Mouse (Mus musculus) heart, adult 11 months (tissue): ENCODE measurements around the gene Oprl1.
A peak's percentile ranks its signal among the peaks of the same experiment; 100 is the strongest.

Experiments used
- DNase-seq: peaks from one replicate; pipeline ENCODE4 v3.0.0; 2022

The Oprl1 gene

DNA sequence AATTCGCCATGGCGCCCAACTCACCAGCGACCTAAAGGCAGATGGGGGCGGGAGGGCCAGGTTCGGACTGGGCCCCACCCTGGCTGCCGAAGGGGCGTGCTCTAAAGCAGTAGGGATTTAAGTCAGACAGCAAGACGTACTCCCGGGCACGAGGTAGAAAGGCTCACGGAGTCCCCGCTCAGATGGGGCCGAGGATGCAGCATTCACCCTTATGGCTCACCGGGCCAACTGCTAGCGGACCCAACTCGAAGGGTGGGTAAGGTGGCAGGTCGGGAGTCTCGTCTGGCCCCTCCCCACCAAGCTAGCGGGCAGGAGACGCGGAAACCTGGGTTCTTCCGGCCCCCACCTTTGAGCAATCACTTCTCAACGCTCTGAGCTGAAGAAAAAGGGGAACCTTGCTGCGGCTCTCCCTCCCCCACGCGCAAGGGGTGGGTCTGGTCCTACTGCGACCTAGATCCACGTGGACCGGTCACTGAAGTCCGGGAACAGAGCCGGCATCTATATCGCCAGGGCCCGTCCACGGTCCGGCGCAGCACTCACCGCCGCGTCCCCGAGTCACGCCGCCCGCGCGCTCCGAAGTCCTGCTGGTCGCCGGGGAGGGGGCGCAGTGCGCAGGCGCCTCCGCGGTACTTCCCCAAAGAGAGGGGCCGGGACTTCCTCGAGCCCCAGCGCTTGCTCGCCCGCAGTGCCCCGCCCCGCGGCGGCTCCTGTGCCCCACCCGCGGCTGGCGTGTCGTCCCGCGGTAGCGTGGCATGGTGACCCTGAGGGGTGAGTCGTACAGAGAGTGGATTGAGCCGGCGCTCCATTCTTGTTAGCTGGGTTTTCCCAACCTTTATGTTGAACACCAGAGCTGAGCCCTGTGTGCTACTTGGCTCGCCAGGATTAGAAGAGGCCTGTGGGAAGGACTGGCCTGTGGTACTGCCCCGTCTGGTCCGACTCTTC, 21.2 kb upstream of the Oprl1 start, which contains the start of gene Rgs19:
Gene Rgs19 (minus strand): TSS at position 639 of the 942 bp plus-strand sequence.
- DNase-seq, result peak; percentile 99

DNA sequence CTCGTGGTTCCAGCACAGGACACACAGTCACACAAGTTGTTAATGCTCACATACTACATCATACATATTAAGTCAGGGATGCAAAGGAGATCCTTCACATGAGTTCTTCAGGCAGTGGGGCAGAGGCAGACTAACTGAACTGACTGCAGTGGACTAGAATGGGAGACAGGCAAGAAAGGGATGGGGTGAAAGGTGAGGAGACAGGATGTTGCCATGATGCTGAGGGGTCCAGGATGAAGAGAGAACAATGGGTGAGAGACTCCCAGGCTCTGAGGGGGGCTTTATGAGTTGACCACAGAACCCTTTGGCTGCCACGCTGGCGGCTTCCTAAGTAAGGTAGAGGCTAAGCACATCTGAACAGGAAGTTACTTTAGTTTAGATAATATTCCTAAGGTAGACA, 20.2 kb upstream of the Oprl1 start:
- peak; percentile 90 for DNase-seq

DNA sequence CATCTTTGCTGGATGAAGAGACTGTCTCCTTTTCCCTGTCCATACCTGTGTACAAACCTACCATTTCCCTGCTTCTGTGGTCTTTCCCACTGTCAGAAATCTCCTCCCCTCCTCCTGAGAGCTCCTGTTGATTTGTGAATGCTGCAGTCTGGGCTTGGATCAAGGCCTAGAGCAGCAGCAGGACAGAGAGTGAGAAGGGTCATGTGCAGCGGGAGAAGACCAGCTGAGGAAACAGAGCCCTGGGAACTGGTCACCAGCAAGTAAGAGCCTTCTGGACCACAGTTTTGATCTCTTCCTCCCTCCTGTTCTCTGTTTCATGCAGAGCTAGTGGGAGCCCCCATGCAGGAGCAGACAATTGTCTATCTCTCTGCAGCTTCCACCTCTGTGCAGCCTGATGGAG, 19.0 kb upstream of the Oprl1 start:
- DNase-seq, result peak; percentile 66

DNA sequence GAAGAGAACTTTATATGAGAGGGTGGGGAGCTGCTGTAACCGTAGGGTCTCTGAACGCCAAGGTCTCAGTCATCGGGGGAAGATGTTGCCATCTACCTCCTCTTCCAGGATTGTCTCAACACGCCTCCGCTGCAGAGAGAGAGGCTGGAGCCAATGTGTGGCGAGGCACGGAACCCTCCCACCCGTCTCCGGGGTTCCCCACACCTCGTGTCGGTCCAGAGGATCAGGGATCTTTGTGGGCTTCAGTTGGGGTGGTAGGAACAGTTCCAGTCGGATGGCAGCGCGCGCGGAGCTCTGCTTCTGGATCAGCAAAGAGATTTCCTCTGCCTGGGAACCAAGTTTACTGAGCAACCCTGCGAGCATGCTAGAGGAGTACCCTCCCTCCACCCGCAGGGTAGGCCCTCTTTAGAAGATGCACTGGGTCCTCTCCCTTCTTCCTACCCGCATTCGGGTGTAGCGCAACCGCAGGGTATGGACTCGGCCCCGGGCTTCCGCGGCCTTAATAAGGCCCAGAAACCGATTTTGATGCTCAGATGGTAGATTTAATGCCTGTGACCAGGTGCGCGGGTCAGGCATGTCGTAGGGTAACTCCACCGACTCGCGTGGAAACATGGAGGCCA, 17.9 kb upstream of the Oprl1 start:
- peak; percentile 77 for DNase-seq

DNA sequence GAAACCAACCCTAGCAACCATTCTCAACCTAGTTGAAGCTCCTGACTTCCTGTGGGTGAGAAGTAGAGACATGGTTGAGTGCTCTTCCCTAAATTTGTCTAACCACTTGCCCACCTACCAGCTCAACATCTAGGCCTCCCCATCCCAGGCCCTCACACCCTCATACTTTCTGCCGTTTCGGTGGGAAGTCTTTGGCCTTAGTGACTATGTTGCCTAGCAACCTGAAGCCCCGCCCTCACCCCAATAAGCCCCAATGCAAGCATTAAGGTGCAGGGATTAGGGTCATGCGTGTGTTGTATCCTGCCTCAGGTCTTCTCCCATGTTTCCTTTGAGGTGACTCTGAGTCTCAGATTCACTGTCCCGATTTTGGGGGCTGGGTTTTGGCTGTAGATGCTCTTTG, 16.6 kb upstream of the Oprl1 start, which contains the start of gene Lkaaear1:
Gene Lkaaear1 (minus strand): TSS at position 202 of the 400 bp plus-strand sequence.
- DNase-seq, result peak; percentile 74

DNA sequence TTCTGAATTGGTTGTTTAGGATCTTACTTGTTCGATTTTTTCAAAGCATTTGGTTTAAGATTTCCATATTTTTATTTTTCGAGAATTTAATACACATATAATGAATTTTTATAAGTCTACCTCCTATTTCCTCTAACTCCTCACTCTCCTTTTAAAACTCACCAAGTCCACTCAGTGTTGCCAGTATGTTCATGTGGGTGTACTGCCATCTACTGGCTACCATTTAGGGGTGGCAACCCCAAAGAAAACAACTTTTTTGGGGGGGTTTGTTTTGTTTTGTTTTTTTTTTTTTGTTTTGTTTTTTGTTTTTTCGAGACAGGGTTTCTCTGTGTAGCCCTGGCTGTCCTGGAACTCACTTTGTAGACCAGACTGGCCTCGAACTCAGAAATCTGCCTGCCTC, 8.1 kb upstream of the Oprl1 start:
- peak; percentile 70 for DNase-seq

DNA sequence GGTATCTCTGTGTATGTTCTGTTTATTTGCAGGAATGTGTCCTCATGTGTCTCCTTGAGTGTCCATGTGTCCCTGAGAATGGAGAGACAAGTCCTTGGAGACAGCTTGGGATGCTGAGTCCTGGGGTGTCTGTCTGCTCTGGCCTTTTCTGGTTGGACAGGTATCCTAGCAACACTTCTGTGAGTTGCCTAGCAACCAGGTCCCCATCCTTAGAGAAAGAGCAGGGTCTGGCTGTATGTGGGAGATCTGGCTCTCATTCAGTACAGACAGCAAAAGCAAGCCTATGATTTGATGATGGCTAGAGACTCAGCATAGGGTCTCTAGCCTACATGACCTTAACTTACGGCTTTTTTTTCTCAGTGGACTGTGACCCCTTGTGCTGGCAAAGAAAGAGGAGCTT, 1.1 kb upstream of the Oprl1 start:
- peak; percentile 73 for DNase-seq

DNA sequence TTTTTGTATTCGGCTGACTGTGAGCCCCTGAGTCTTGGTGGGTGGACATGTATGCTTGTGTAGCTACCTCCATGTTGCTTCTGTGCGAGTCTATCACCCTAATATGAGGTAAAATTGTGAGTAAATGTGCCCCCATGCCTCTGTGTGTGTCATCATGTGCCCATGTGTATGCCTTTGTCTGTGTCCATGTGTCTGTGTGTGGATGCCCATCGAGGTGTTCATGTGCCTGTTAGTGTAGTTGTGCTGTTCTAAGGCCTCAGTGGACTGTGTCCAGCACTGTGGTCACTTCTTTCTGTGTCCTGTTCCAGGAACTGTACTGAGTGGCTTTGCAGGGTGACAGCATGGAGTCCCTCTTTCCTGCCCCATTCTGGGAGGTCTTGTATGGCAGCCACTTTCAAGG, 566 bp downstream of the Oprl1 start:
- DNase-seq, result peak; percentile 85

DNA sequence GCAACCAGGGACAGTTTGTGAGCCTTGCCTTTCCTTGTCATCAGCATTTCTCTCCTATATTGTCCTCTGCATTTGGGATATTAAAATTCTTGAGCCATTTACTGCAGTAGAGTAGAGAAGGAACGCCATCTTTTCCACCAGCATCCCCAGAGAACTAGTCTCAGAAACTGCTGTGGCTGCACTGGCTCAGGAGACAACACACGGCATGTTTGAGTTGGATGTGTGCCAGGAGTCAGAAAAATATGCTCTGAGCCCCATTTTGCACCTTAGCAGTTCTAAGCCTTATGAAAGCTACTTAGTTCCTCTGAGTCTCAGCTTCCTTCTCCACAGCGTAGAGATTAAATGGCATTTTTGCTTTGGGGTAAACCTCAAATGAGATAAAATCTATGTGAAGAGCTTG, 2.2 kb downstream of the Oprl1 start:
- DNase-seq, result peak; percentile 60

DNA sequence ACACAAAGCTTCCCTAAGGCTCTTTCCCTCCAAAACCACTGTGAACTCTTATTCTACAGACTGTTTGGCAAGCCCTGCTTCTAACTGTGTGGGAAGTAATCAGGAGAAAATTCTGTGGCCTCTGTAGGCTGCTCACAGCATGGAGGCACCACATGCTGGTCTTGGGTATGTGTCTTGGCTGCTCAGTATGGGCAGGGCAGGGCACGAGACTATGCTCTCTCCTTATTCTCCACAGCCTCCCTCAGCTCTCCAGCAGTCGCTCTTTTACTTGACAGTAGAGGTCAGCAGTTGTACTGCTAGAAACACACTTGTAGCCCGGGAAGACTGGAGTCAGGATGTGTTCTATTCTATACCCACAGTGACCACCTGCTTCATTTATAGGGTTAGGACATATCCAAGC, 5.2 kb downstream of the Oprl1 start:
- peak; percentile 48 for DNase-seq

DNA sequence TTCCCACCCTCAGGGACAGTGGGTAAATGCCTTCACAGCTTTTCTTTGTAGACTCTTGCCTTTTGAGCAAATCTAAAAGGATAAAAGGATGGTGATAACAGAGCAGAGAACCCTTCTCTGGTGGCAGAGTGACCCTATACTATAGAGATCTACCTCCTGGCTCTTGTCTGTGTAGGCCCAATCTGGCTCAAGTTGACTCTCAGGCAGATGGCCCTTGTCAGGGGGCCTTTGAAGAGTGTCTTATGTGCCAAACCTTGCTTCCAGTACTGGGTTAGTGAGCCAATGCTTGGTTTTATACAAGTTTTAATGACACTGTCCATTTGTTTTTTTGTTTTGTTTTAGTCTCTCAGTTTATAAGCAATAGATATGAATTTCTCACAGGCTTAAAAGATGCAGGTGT, 6.4 kb downstream of the Oprl1 start:
- DNase-seq, result no peak

DNA sequence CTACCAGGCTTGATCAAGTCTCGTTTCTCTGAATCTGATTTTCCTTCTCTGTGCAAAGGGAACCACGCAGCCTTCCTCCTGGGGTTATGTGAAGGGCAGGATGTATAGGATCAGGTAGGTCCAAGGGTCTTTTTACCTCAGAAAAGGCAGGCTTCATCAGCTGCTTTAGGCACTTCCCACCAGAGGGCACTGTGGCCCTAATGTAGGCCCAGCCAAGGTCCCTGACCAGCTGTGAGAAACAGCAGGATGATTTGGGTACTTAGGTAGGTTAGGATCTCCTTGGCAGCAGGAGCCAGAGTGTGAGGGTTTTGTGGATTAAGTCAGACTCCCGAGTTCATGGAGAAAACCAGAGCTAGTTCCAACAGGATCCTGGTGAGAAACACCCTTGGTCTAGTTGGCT, 7.4 kb downstream of the Oprl1 start:
- DNase-seq, result peak; percentile 61

DNA sequence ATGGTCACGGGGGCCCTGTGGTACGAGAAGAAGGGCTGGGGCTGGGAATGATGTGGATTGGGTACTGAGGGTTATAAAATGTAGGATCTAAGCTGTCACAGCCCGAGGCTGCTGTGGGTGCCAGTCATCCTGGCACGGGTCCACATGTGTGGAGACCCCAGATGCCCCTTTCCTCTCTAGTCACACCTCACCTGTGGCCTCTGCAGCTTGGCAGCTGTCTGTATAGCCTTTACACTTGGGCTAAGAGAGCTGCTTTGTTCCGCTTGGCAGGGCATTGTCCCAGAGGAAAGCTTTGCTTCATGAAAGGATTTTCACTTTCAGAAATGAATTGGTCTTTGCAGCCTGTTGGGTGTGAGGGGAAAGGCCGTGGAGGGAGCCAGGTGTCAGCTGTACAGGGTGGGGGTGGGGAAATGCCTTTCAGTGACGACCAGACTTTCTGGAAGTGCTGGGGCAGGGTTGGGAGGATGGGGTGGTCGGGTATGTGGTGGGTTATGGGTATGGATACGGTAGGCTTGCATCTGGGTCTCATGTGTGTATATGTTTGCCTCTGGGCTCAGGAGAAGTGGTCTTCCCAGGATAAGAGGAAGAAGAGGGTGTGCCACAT, 12.9 kb downstream of the Oprl1 start:
- DNase-seq, result peak; percentile 57

DNA sequence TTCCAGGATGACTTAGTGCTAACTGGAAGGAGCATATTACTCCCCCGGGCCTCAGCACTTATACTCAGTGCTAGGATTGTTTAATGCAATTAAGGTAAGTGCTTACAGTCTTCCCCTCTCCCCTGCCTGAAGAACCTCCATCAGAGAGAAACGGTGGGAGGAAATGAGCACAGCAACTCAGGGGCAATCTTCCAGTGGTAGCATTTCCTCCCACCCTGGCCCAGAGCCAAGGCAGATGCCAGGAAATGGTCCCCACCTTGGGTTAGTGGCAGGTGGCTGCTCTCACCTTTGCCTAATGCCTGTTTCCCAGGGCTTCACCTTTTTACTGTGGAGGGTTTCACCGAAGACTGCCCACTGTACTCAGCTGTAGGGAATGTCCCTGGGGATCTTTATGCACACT, 15.2 kb downstream of the Oprl1 start:
- DNase-seq, result peak; percentile 30

DNA sequence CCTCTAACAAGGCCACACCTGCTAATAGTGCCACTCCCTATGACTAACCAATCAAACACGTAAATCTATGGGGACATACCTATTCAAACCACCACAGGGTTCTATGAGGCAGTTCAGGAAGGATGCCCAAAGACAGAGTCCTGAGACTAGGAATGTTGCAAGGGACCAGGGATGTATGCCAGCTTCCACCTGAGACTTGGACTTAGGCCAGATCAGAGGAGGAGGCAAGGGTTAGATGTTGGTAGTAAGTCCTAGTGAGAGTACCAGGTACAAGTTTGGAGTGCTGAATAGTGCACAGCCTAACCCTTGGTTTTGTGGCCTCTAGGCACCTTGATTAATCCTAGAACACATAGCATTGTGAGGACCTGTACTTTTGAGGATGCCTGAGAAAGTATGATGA, 37.8 kb downstream of the Oprl1 start:
- peak; percentile 59 for DNase-seq

DNA sequence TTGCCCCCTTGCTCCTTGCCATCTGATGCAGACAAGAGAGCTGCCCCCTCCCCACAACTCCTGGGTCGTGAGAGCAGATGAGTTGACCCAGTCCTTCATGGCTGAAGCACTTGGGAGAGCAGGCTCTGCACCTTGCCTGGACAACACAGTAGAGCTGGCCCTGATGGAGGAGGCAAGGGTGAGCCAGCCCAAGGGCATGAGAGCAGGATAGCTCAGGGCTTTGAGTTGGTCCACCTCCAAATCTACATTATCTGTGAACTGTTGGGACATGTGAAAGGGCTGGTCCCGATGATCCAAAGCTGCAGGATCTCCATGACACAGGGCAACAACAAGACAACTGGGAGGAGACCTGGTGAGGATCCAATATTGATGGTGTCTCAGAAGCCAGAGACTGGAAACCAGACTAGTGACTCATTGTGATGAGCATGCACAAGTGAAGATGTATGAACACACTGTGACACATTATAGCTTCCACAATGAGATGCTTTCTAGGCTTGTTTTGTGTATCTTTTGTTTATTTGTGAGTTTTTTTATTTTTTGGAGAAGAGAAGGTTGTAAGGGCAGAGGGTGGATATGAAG, 43.4 kb downstream of the Oprl1 start:
- peak; percentile 77 for DNase-seq

DNA sequence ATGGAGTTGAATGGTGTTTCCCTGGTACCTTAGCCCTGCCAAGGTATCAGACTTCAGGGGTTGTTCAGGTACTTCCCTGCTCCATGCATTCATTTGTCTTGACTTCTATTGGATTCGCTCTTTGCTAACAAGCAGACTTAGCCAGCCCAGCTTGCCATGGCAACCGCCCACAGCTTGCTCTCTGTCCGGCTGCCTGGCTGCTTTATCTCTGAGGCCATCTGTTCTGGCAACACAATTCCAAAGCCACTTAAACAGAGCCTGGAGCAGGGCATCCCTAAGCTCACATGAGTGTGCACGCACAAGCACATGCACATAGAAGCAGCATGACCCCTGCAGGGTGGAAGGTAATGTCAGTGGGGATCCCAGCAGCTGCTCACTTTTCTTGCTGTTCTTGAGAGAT, 44.2 kb downstream of the Oprl1 start:
- peak; percentile 77 for DNase-seq

DNA sequence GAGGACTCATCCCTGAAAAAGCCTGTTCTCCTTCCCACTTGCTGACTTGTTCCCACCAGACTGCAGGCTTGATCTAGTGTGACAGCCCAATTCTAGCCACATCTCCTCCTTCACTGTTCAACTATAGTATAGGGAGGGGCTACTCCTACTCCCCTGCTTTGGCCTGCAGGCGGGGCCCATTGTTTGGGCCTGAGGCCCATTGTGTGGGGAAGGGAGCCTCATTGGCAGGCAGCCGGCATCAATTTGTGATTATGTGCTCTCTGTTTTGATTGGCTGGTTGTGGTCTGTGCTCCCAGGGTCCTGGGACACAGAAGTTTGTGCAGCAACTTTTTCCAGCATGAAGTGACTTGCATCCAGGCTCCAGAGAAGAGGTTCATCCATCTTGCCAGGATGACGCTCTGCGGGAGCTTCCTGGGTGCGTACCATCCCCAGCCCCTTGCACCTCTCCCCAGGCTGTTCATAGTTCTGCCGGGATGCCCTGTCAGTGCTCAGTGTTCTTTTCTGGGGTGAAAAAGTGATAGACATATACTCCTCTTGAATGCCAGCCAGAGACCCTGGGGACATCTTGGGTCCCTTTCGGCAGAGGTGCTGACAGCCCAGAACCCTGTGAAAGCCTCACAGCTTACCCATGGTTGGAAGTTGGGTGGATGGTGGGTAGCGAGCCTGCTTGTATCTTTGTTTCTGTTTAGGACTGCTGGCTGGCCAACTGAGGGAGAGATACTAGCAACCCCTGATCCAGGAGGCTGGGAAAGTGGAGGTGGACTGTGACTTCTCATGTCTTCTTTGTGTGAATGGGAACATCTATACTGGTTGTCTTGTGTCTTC, 48.4 kb downstream of the Oprl1 start, which contains the start of gene Myt1:
Gene Myt1 (plus strand): TSS at position 327 of the 825 bp plus-strand sequence.
- DNase-seq, result peak; percentile 74

DNA sequence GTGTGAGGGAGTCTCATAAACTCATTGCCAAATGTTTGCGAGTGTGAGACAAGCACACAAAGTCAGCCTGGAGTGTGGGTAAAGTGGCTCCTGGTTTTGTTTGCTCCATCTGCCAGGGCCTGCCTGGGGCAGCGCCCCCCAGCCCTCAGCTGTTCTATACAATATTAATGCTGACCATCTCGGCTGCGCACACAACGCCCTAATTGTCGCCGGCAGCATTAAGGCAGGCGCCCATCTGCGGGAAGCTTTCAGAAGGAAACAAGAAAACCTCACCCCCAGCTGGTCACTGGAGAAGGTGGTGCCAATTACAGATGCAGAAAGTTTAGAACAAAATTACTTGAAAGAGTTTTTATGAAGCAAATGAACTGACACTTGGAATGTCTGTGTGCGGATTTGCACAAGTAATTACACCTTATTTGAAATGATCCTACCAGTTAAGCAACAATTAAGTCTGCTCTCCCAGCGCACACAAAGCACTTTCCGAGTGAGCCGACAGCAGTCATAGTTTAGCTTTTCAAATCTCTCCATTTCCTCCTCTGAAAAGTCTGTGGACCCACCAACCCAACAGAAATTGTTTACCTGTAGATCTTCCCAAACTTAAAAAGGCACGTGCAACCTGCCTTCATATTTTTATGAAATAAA, 49.2 kb downstream of the Oprl1 start:
- DNase-seq, result peak; percentile 61

DNA sequence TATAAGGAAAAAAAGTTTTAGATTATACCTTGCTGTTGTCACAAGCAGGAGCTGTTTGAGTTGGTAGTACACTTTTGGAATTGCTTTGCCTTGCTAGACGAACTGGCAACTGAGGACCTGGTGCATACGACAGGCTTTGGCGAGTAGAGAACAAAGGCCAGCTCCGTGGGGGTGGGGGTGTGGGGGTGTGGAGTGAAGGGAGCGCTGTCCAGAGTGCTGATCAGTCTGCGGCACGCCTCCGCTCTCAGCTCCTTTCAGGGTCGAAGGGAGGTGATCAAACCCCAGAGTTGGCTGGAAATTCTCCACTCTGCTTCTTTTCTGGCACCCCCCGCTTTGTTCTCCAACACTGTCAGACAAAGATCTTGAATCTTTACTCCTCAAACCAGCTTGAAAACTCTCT, 49.8 kb downstream of the Oprl1 start:
- peak; percentile 67 for DNase-seq

DNA sequence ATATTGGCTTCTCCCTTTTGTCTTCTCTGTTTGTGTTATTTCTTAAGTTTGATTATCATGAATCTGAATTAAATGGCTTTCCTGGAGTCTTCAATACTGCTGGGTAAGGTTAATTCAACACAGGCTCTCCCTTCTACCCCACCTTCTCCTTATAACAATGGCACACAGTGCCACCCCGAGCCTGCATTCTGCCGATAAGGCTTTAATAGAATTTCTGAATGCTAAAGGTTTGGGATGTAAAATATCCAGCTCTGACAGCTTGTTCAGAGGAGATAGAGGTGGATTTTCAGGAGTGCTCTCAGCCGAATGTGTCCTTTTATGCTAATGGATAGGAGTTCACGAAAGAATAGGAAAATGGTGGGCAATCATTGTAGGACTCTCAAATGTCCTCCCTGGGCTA, 50.4 kb downstream of the Oprl1 start:
- peak; percentile 21 for DNase-seq
